Mouse (Mus musculus) liver, adult (tissue): ENCODE data around the gene Ang6.
"Not testable (repeated sequence)": the region's sequence is repeated elsewhere in the genome, so short reads cannot be mapped to it uniquely, and the experiment has no call there.

ENCODE experiments used
- GATA4 ChIP-seq: IDR thresholded peaks from 2 replicates; pipeline ENCODE4 v1.6.1; 2014; ENCODE audit warnings: mild to moderate bottlenecking, low read length; ENCODE audit not compliant: insufficient replicate concordance

Gene Ang6

DNA sequence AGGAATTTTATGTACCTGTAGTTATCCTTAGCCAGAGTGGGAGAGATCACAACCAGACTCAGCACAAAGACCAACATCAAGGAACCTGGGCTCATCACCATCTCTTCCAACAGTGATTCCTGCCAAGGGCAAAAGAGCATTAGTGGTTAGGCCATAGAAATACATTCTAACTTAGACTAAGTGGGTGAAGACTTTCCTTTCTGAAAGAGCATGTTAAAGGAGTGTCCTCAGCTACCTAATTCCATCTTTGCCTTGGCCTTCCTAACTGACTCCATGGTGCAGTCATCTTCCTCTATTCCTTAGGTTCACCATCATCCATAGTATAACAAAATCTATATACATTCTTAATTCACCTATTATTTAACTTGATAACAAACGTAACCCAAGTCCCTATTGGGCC is at the start of gene Ang6:
Gene Ang6, minus strand, starts transcription at position 101 of the 400 bp plus-strand sequence.
- TF ChIP-seq GATA4: no peak

- no peak for TF ChIP-seq GATA4
These were observed 469 bp downstream of the Ang6 start for GRCm38 (mm10) chr14:44001600-44001999.

DNA sequence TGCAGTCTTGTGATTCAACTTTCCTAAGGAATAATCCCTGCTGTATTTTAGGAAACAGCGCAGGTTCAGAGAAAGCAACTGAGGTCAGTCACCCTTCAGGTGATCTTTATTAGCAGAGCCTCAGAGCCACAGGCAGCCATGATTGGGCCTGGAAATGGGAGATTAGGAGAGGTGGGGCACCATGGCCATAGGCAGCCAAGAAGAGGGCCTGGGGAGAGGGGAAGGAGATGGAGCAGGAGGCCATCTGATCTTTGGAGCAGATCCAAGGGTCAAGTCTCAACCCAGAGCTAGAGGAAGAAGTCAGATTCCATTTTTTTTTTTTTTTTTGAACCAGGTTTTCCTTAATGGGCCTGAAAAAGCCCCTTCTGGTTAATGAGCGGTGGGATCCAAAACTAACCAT is 15.9 kb downstream of the Ang6 start:
- TF ChIP-seq GATA4: no peak

- TF ChIP-seq GATA4: no peak
These were observed 18.2 kb downstream of the Ang6 start for GRCm38 (mm10) chr14:43983897-43984296.

- no peak for TF ChIP-seq GATA4
These were observed 18.6 kb downstream of the Ang6 start for GRCm38 (mm10) chr14:43983454-43983853.

- not testable (repeated sequence) for TF ChIP-seq GATA4
These were observed 45.3 kb downstream of the Ang6 start, which contains the start of gene Ang5 for GRCm38 (mm10) chr14:43956769-43957168. TSS of gene Ang5 (plus strand) at chr14:43957069.
